Comparison of ENCODE assay signal across 9 mouse cellular contexts in the genomic region with DNA sequence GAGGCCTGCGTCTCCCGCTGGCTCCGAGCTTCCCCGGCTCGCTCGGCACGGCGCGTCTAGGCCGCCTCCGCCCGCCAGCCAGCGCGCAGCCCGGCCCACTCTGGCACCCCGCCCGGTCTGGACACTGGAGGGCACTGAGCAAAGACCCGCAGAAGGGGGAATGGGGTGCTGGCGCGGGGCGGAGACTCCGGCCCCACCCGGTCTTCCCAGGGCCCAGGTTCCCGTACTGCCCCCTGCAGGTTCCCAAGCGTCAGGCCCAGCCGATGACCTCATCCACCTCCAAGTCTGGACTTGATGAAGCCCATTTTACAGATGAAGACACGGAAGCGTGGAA. TPM values are rescaled to one million over a fixed set of nuclear protein-coding genes. Genes with fewer than 3 reads are reported as not detected.
A peak's percentile ranks its signal among the peaks of the same experiment; 100 is the strongest.
DNase-seq lines count a peak whose midpoint lies in the region; ATAC-seq lines count a peak whose summit lies in the region.
"Had no signal": no experiment of that assay in that cellular context is flagged by ENCODE, and none has a peak within 500 bp of the region (broad histone marks: within the 10 kb centered on the region; RNA-seq: fewer than 3 reads in every experiment).

No protein-coding gene starts in this region.

- peaks cover 14% of the 10 kb centered on the region for H3K4me1 ChIP-seq in heart, embryonic 15.5 days (replicated peaks)
- H3K4me1 ChIP-seq in liver, embryonic 13.5 days (replicated peaks), result peaks cover 25% of the 10 kb centered on the region
- H3K4me1 ChIP-seq in stomach, embryonic 16.5 days (ENCODE audit: control insufficient read depth, insufficient read depth, low read length), result peaks cover 10% of the 10 kb centered on the region; the same call in 1 of the 2 replicates

- 4% methylated on average over 28 of the region's 28 CpGs for WGBS in heart, embryonic 15.5 days
- WGBS in liver, embryonic 13.5 days (ENCODE audit: insufficient replicate concordance), result 3% methylated on average over 28 of the region's 28 CpGs
- WGBS in stomach, embryonic 16.5 days, result 5% methylated on average over 28 of the region's 28 CpGs

- peak; percentile 82 for DNase-seq in c-Kit-positive CD71-negative TER-119-negative erythroid progenitor cells, embryonic 14.5 days (ENCODE audit: low read depth)
- DNase-seq in fibroblast of lung, adult 2 months (ENCODE audit: low read depth), result peak; percentile 72
- DNase-seq in kidney, postnatal 25 days, result peak; percentile 95 to 97
- DNase-seq in liver, embryonic 13.5 days, result peak; percentile 67
- DNase-seq in neural tube, embryonic 10.5 days (ENCODE audit: extremely low spot score, low spot score), result peak; percentile 72

- peak overlapping the region; percentile 92 for H3K4me2 ChIP-seq in heart, embryonic 15.5 days
- H3K4me2 ChIP-seq in liver, embryonic 13.5 days, result peak overlapping the region; percentile 95
- H3K4me2 ChIP-seq in stomach, embryonic 16.5 days (ENCODE audit: low read depth, low read length), result peak overlapping the region; percentile 76

- ATAC-seq in CD4-positive, CD25-positive, alpha-beta regulatory T cell, adult 4 months, result peak; percentile 95
- ATAC-seq in heart, embryonic 15.5 days (replicated peaks; ENCODE audit: insufficient number of reproducible peaks, insufficient read depth, low FRiP score, low read depth), result peak; percentile 89
- ATAC-seq in liver, embryonic 13.5 days (ENCODE audit: low read depth), result peak; percentile 86
- peak; percentile 92 for ATAC-seq in stomach, embryonic 16.5 days (ENCODE audit: insufficient read depth, low FRiP score)

- H3K36me3 ChIP-seq in heart, embryonic 15.5 days, result 0 out of 2 replicates have a peak, but pooled peaks cover 6% of the 10 kb centered on the region
- H3K36me3 ChIP-seq in liver, embryonic 13.5 days, result peaks cover under 1% of the 10 kb centered on the region; the same call in 1 of the 2 replicates
- H3K36me3 ChIP-seq in stomach, embryonic 16.5 days (ENCODE audit: control insufficient read depth, insufficient read depth, low read length), result no peaks in the 10 kb centered on the region

- peak overlapping the region; percentile 84 for H3K27ac ChIP-seq in heart, embryonic 15.5 days
- peak overlapping the region; percentile 88 for H3K27ac ChIP-seq in liver, embryonic 13.5 days
- peak overlapping the region; percentile 94 for H3K27ac ChIP-seq in stomach, embryonic 16.5 days (ENCODE audit: low read length)

- peak overlapping the region; percentile 90 for H3K9ac ChIP-seq in heart, embryonic 15.5 days
- peak overlapping the region; percentile 89 for H3K9ac ChIP-seq in liver, embryonic 13.5 days
- H3K9ac ChIP-seq in stomach, embryonic 16.5 days (ENCODE audit: low read length), result peak overlapping the region; percentile 94

- no peaks in the 10 kb centered on the region for H3K27me3 ChIP-seq in heart, embryonic 15.5 days
- no peaks in the 10 kb centered on the region; the same call in 1 of the 2 replicates for H3K27me3 ChIP-seq in liver, embryonic 13.5 days
- H3K27me3 ChIP-seq in stomach, embryonic 16.5 days (ENCODE audit: control insufficient read depth, insufficient read depth, low read length), result no peaks in the 10 kb centered on the region

- no peaks in the 10 kb centered on the region for H3K9me3 ChIP-seq in heart, embryonic 15.5 days (replicated peaks)
- H3K9me3 ChIP-seq in liver, embryonic 13.5 days (replicated peaks), result peaks cover 4% of the 10 kb centered on the region; the same call in 1 of the 2 replicates
- H3K9me3 ChIP-seq in stomach, embryonic 16.5 days (replicated peaks; ENCODE audit: control insufficient read depth, low read length), result no peaks in the 10 kb centered on the region

- peak overlapping the region; percentile 60 for H3K4me3 ChIP-seq in heart, embryonic 15.5 days
- H3K4me3 ChIP-seq in liver, embryonic 13.5 days (replicated peaks), result peak overlapping the region; percentile 70
- H3K4me3 ChIP-seq in stomach, embryonic 16.5 days (replicated peaks; ENCODE audit: low read length), result peak overlapping the region; percentile 58

RNA-seq across cellular contexts. Expression of a gene that starts 0.4 kb away (rescaled TPM):
- polyA plus RNA-seq in CD4-positive, CD25-positive, alpha-beta regulatory T cell, adult 4 months (2017; shearing (Covaris generic)), result 1 to 10 TPM; 3.7 to 7.3 TPM
- polyA plus RNA-seq in heart, embryonic 15.5 days (2015; fragmentation: Nextera tagmentation; extraction: Ambion mirVana), result 7.3 and 9.2 TPM in 2 replicates
- polyA plus RNA-seq in liver, embryonic 13.5 days (2015; fragmentation: Nextera tagmentation; extraction: Ambion mirVana), result 3.2 and 3.8 TPM in 2 replicates
- polyA plus RNA-seq in stomach, embryonic 16.5 days (2015; fragmentation: Nextera tagmentation; extraction: Ambion mirVana), result 11.4 and 13.7 TPM in 2 replicates

RNA-seq across cellular contexts. Expression of a gene that starts 16.7 kb away (rescaled TPM):
- not detected for polyA plus RNA-seq in CD4-positive, CD25-positive, alpha-beta regulatory T cell, adult 4 months (2017; shearing (Covaris generic))
- 0.13 TPM in 1 of 2 replicates, not detected in the other for polyA plus RNA-seq in heart, embryonic 15.5 days (2015; fragmentation: Nextera tagmentation; extraction: Ambion mirVana)
- 0.06 and 0.24 TPM in 2 replicates for polyA plus RNA-seq in liver, embryonic 13.5 days (2015; fragmentation: Nextera tagmentation; extraction: Ambion mirVana)
- 1.3 and 2.4 TPM in 2 replicates for polyA plus RNA-seq in stomach, embryonic 16.5 days (2015; fragmentation: Nextera tagmentation; extraction: Ambion mirVana)

RNA-seq across cellular contexts. Expression of a gene that starts 20.4 kb away (rescaled TPM):
- not detected for polyA plus RNA-seq in CD4-positive, CD25-positive, alpha-beta regulatory T cell, adult 4 months (2017; shearing (Covaris generic))
- polyA plus RNA-seq in heart, embryonic 15.5 days (2015; fragmentation: Nextera tagmentation; extraction: Ambion mirVana), result 1.5 and 2.8 TPM in 2 replicates
- polyA plus RNA-seq in liver, embryonic 13.5 days (2015; fragmentation: Nextera tagmentation; extraction: Ambion mirVana), result 11.1 and 13.0 TPM in 2 replicates
- 5.2 and 5.3 TPM in 2 replicates for polyA plus RNA-seq in stomach, embryonic 16.5 days (2015; fragmentation: Nextera tagmentation; extraction: Ambion mirVana)

RNA-seq across cellular contexts. Expression of a gene that starts 27.5 kb away (rescaled TPM):
- polyA plus RNA-seq in CD4-positive, CD25-positive, alpha-beta regulatory T cell, adult 4 months (2017; shearing (Covaris generic)), result not detected
- 0.28 and 0.52 TPM in 2 replicates for polyA plus RNA-seq in heart, embryonic 15.5 days (2015; fragmentation: Nextera tagmentation; extraction: Ambion mirVana)
- polyA plus RNA-seq in liver, embryonic 13.5 days (2015; fragmentation: Nextera tagmentation; extraction: Ambion mirVana), result not detected in 2 replicates
- polyA plus RNA-seq in stomach, embryonic 16.5 days (2015; fragmentation: Nextera tagmentation; extraction: Ambion mirVana), result 0.19 and 0.55 TPM in 2 replicates
- polyA plus RNA-seq: frontal cortex, adult 2 months had no signal

RNA-seq across cellular contexts. Expression of a gene that starts 34.1 kb away (rescaled TPM):
- 10 to 100 TPM; 22.7 to 23.0 TPM for polyA plus RNA-seq in CD4-positive, CD25-positive, alpha-beta regulatory T cell, adult 4 months (2017; shearing (Covaris generic))
- 10.7 and 14.8 TPM in 2 replicates for polyA plus RNA-seq in heart, embryonic 15.5 days (2015; fragmentation: Nextera tagmentation; extraction: Ambion mirVana)
- polyA plus RNA-seq in liver, embryonic 13.5 days (2015; fragmentation: Nextera tagmentation; extraction: Ambion mirVana), result 5.7 and 7.2 TPM in 2 replicates
- 12.5 and 14.0 TPM in 2 replicates for polyA plus RNA-seq in stomach, embryonic 16.5 days (2015; fragmentation: Nextera tagmentation; extraction: Ambion mirVana)

Comparison
In these comparisons a context has a peak if more than half of its experiments do, and no peak if none do; other contexts are left out.
1. Peak in every context shown above with its lines: DNase-seq, ATAC-seq, H3K4me3 ChIP-seq and H3K27ac ChIP-seq.